Mouse (Mus musculus) monocyte, adult 5-6 weeks (primary cell): ENCODE data around the gene Hist1h3a. TPM values are rescaled to one million over a fixed set of nuclear protein-coding genes. Genes with fewer than 3 reads are reported as not detected.

Experiments used
- ATAC-seq: fragments of 153-309, 156-312 bp; replicated peaks from 2 replicates; pipeline ENCODE4 v1.8.0; 2017; ENCODE audit warnings: mild to moderate bottlenecking; ENCODE audit not compliant: low TSS enrichment, insufficient number of reproducible peaks, severe bottlenecking, poor library complexity, low FRiP score
- total RNA-seq: library from RNA; stranded (forward); fragments of 200-1000, 200-491, 200-594 nt; gene quantifications from 3 replicates; pipeline ENCODE4 v1.2.3, GENCODE M21; 2017

Hist1h3a gene
- total RNA-seq, 1 experiment from 2014 or later = 4.6 TPM

DNA sequence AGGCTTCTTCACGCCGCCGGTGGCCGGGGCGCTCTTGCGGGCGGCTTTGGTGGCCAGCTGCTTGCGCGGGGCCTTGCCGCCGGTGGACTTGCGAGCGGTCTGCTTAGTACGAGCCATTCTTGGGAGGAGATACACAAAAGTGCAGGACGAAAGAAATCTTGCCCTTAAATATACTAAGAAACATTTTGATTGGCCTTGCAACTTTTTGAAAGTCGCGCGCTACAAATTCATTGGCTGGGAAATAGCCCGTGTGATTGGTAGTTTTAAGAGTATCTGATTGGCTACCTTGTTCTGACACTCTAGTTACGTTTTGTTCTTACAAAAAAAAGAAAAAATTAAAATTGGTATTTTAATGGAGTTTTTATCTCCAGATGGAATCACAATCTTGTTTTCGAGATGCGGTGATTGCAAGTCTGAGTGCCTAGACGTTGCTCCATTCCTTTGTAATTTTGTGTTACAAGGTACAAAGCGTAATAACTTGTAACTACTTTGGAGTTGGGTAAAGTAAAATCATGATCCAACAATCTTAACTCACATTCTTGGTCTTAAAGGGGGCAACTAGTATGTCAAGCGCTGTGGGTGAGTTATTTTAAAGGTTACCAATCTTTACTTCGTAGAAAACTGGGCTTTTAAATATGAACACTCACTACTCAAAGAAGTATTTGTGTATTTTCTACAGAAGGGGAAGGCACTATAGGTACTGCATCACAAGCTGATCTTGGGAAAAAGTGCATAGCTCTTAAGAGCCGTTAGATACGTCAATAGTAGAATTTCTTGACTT is 16.6 kb downstream of the Hist1h3a start, which contains the start of gene Hist1h3c:
Gene Hist1h3c, minus strand, starts transcription at position 222 of the 781 bp plus-strand sequence.
- ATAC-seq = 0 out of 2 replicates have a peak, but pooled peaks have one; percentile 51

DNA sequence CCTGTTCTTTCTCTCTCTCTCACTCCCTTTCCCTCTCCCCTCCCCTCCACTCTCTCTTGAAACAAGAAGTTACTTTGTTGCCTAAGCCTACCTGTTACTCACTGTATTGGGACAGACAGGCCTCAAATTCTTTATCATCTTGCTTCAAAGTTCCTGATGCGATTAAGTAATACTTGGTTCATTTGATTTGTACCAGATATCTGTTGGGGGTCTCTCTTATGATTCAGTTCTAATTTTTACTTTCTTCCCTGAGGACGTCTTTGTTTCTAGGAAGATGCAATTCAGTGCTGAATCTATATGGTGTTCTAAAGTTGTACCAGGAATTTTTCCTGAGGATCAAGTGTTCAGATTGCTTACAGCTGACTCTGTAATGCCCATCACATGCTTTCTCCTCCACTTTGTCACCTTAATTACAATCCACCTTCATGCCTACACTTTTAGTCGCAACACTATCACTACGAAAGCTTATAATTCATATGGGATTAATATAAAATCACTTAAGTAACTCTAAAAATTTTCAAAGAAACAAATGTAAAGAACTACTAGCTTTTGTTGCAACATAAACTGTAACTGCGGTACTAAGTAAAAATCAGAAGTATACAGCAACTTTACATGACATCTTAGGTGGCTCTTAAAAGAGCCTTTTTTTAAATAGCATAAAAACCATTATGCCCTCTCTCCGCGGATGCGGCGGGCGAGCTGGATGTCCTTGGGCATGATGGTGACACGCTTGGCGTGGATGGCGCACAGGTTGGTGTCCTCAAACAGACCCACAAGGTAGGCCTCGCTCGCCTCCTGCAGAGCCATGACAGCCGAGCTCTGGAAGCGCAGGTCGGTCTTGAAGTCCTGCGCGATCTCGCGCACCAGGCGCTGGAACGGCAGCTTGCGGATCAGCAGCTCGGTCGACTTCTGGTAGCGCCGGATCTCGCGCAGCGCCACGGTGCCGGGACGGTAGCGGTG is 17.5 kb downstream of the Hist1h3a start:
- no peak for ATAC-seq

DNA sequence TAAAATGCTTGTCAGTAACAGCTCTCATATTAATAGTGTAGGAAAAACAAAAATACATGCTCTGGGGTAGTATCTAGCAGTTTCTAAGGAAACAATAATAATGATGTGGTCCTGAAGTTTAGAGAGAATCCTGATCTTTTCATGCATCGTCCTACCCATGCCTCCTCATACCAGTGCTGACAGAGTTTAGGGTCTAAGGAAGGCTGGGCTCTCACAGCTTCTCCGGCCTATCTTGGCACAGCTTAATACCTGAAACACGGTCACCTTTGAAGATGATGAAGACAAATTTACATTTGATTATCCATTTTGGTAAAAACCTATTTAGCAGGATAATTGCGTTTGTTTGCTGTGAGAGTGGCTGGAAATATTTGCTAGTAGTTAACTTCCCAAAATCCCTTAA is 18.2 kb downstream of the Hist1h3a start:
- ATAC-seq = no peak

DNA sequence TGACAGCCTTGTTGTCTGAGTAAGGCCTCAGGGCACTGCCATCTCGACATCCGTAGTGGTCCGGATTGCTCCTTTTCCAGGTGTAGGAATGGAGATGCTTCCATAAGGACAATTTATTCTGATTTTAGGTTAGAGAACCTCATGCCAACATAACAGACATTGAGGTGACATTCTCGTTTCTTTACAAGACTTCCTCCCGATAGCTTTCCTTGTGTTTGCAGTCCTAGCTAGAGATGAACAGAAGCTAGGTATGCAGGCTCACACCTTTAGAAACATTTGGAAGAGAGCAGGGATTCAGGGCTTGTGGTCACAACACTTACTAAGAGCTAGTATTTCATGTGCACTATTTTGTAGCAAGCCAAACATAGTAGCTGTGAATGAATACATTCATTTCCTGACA is 19.0 kb downstream of the Hist1h3a start:
- ATAC-seq = no peak

DNA sequence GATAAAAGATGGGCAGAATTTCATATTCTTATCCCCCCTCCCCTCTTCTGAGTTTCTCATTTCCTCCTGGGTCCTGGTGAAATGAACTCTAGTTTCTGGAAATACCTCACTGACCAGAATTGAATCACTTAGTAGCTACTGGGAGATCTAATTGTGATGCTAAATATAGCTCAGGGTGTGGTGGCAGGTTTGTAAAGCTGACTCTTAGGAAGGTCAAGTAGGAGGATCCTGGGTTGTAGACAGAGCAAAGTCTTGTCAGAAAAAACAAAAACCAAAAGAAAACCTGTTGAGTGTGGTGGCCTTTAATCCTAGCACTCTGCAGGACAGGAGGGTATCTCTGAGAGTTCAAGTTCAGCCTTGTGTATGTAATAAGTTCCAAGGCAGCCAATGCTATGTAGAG is 20.2 kb downstream of the Hist1h3a start:
- ATAC-seq = no peak

DNA sequence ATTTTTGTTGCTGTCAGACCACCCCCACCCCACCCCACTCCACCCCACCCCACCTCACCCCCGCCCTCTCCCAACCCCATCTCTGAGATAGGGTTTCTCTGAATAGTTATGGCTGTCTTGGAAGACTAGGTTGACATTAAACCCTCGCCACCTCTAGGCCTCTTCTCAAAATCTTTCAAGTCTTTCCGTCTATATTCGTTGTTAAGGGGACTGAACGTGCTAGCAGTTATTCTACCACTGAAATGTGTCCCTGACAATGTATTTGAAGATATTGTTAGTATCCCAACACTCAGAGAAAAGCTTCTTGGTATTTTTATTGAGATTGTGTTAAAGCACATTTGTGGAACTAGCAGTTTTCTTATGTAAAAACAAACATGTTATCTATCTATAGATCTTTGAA is 21.3 kb downstream of the Hist1h3a start:
- ATAC-seq = no peak

DNA sequence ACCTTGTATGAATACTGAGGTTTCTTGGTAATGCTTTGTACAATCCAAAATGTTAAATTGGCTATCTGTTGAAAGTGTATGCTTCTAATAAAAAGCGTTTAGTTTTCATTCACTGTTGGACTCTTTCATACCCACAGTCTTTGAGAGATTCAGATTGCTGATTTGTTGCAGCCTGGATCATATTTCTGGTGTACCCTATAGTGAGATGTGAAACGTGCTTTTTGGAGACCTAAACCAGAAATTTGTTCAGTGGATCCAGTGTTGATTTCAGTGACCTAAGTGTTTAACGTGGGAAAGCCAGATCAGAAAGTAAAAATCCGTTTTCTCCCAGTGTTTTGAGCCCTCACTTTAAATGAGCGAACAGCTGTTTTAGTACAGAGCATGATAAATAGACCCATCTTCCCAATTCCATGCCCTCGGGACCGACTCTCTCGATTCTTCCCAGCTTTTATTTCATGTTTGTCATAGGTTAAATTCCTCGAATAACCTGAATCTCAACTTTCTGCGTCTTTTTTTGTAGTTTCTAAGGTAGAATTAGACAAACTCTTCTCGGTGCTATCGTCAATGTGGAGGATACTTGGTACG is 21.8 kb downstream of the Hist1h3a start:
- ATAC-seq = no peak

DNA sequence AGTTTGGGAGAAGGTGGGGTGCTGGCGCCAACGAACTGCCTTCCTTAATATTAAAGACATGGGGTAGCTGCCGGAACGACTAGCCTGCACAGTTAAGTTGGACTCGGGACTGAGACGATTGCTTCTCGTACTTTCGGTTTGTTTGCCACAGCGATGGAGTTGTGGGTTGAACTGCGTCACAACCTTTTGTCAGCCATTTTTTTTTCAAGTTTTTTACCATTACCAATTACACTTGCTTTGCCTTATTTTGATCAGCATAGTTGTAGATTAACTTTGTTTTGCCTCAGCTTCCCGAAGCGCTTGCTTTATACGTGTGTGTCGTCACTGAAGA is 22.3 kb downstream of the Hist1h3a start:
- ATAC-seq = peak; percentile 48; the same call in 1 of the 2 replicates

DNA sequence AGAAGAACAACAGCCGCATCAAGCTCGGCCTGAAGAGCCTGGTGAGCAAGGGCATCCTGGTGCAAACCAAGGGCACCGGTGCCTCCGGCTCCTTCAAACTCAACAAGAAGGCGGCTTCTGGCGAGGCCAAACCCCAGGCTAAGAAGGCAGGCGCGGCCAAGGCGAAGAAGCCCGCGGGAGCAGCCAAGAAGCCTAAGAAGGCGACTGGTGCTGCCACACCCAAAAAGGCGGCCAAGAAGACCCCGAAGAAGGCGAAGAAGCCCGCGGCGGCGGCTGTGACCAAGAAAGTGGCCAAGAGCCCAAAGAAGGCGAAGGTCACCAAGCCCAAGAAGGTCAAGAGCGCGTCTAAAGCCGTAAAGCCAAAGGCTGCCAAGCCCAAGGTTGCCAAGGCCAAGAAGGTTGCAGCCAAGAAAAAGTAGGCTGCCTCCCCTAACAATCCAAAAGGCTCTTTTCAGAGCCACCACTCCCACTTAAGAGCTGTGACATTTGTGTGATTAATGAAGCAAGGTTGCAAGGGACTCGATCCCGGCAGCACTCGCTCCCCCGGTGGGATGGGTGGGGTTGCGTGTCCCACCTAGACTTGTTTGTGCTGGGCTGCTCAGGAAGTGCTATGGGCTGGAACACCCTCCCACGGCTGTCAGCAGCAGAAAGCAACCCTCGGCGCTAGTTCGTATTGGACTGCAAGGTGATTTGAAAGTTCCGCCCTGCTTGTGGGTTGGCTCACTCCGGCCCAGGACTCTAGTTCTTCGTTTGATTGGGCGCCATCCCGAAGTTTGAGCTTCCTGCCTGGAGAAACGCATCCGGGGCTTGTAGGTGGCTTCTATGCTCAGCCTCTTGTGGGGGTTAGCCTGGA is 22.9 kb downstream of the Hist1h3a start:
- ATAC-seq = peak; percentile 86

DNA sequence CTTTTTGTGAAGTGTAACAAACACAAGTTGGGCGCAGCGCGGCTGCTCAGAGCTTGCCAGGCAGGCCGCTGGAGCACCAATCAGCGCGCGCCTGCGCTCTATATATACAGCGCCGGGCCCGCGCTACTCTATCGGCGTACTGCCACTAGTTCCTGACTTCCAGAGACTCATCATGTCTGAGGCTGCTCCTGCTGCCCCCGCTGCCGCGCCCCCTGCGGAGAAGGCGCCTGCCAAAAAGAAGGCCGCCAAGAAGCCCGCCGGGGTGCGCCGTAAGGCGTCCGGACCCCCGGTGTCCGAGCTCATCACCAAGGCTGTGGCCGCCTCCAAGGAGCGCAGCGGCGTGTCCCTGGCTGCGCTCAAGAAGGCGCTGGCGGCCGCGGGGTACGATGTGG is 23.5 kb downstream of the Hist1h3a start, which contains the start of gene Hist1h1c:
Gene Hist1h1c, plus strand, starts transcription at position 132 of the 392 bp plus-strand sequence.
- peak; percentile 78 for ATAC-seq

DNA sequence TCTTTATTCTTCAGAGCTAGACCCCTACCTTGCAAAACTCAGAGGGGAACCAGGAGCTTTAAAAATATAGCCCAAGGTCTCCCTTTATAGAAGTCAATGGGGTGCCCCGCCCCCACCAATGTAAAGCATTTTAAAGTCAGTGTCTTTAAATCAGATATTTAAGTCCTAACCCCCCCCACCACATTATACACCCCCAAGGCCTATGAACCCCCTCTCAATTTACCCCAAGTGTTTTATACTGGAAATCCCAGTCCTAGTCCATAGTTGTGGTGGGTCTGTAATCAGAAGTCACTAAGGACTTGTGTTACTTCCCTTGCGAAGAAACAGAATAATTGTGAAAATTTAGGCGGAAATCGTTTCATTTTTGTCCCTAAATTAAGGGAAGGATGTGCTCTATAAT is 24.1 kb downstream of the Hist1h3a start:
- ATAC-seq = no peak

DNA sequence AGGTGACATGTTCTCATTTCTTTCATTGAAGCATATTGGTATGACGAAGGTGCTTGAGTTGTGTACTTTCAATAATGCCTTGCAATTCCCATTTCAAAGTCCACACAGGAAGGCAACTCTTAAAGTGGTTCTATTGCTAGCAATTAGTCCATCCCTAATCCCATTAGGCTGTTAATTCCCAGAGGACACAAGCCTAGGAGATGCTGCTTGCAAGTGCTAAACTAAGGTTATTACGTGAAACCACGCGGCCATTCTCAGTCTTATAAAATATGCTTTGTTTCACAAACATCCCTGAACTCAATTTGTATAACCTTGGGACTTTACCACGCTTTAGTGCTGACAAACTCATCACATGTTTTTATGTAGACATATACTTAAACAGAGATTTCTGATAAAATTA is 25.1 kb downstream of the Hist1h3a start:
- no peak for ATAC-seq

DNA sequence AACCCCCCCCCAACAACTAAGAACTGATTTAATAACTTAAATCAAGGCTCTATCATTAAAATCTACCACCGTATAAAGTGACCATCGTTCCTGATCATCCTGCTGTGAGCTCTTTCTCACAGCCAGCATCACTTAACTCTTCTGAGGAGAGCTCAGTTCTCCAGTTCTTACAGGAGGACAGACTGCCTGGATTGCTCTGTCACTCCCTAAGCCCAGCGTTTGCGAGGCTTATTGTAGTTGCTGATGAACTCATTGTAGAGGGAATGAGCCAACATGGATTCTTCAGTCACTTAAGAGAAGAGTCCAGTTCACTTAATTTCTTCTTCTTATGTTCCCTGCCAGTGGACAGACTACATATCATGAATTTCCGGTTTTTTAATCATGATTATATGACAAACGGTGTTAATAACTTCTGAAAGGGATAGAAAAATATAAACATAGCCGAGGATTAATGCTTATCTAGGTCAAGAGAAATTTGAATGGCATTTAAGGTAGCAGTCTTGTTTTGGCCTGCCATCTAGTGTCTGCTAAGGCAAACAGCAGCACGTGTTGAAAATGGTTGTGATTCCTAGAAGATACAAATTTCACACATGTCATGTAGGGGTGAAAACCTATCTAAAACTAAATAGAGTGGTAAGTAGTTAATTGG is 29.9 kb downstream of the Hist1h3a start:
- peak; percentile 64; the same call in 1 of the 2 replicates for ATAC-seq

DNA sequence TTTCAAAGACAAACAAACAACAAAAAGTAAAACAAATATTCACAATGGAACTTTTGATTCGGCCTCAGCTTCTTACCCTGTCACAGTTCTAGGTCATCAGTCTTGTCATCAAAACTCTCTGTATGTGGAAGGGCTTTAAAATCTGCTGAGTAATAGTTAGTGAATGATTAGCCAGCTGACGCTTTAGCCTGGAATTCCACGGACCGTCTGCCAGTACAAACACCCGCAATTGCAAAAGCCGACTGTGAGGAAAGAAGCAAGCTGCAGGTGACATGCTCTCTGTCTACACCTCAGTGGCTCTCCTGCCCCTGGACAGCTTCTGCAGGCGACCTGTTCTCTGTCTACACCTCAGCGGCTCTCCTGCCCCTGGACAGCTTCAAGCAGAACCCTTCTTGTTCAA is 31.7 kb downstream of the Hist1h3a start:
- ATAC-seq = no peak

DNA sequence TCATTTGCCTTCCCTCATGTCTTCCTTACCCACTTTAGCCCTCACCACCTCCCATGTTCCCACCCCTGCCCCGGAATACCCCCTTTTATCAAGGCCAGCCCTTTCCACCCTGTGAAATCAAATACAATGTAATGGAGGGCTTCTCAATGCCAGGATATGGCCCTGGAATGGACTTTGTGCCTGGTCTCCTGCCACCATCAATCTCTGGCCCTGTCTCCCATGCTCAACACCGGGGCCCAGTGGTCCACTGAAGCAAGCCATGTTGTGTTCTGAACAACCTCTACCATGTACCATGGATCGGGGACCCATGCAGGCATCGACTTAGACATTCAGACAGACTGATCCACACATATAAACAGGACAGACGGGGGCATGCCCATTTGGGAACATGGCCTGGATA is 32.5 kb downstream of the Hist1h3a start:
- ATAC-seq = no peak

DNA sequence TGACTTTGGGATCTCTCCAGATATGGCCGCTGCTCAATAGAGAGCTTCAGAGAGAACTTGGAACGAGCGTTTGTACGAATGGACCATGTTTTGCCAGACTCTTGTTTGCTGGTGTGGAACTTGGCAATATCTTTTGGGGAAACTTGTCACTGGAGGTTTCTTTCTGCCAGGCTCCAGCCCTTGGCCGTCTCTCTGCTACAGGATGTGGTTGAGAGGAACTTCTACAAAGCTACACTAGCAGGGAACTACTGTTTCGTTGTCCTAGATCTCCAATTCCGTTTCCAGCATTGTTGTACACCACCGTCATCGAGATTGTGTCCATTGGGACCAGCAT is 33.0 kb downstream of the Hist1h3a start:
- peak; percentile 58; the same call in 1 of the 2 replicates for ATAC-seq

DNA sequence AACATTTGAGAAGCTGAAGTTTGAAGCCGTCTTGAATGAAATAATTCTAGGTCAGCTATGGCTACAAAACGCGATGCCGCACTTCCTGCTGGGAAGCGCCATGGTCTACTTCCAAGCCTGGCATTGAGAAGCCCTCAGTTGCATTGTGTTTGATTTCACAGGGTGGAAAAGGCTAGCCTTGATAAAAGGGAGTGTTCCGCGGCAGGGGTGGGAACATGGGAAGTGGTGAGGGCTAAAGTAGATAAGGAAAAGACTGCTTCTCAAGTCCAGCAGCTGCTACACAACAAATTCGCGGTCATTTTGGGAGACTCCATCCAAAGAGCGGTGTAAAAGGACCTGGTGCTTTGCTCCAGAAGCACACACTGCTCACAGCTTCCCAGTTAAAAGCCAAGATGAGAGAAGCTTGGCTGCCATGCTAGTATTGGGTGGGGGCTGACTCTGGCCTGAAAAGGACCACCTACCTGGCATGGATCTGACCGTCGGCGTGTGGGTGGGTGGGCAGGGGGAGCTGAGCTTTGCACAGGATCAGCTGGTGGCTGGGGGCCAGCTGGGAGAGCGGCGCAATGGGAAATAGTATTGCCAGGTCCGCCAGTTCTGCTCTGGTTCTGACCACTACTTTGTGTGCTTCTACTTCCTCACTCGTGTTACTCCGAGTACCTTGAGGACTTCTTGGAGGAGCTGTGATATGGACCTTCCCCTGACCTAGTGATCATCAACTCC is 33.6 kb downstream of the Hist1h3a start:
- no peak for ATAC-seq
